Mouse (Mus musculus): ENCODE results near the gene Gm20696.

GRCm38 (mm10) chr6:99620471-99620870, 46.1 kb downstream of the Gm20696 start:
- TF ChIP-seq CTCF (IDR thresholded peaks at IDR 0.05; ENCODE audit: low read depth), result no peak
- no peak for TF ChIP-seq EP300 (optimal IDR thresholded peaks at IDR 0.05)
